In genomic region chr16:22107897-22108516, GRCm38 (mm10) we compare ENCODE assay signal across 8 mouse cellular contexts. TPM values are rescaled to one million over a fixed set of nuclear protein-coding genes. Genes with fewer than 3 reads are reported as not detected.
A peak's percentile ranks its signal among the peaks of the same experiment; 100 is the strongest.
DNase-seq lines count a peak whose midpoint lies in the region; ATAC-seq and TF ChIP-seq lines count a peak whose summit lies in the region.

No protein-coding gene starts in this region.

- no peak overlapping the region for H3K27ac ChIP-seq in liver, embryonic 12.5 days
- no peak overlapping the region for H3K27ac ChIP-seq in liver, postnatal 0 days (ENCODE audit: low read depth)
- no peak overlapping the region for H3K27ac ChIP-seq in midbrain, embryonic 16.5 days (ENCODE audit: low read length)

- H3K4me2 ChIP-seq in liver, embryonic 12.5 days, result no peak overlapping the region
- H3K4me2 ChIP-seq in liver, postnatal 0 days (ENCODE audit: low read depth, low read length), result no peak overlapping the region
- no peak overlapping the region for H3K4me2 ChIP-seq in midbrain, embryonic 16.5 days (ENCODE audit: low read length)

- no peaks in the 10 kb centered on the region for H3K27me3 ChIP-seq in liver, embryonic 12.5 days (replicated peaks)
- no peaks in the 10 kb centered on the region for H3K27me3 ChIP-seq in liver, postnatal 0 days (ENCODE audit: insufficient read depth, low read length)
- no peaks in the 10 kb centered on the region for H3K27me3 ChIP-seq in midbrain, embryonic 16.5 days (ENCODE audit: control insufficient read depth, insufficient read depth, low read depth, low read length)

- no peak overlapping the region for H3K9ac ChIP-seq in liver, embryonic 12.5 days
- H3K9ac ChIP-seq in liver, postnatal 0 days (replicated peaks), result no peak overlapping the region
- H3K9ac ChIP-seq in midbrain, embryonic 16.5 days (ENCODE audit: low read depth, low read length), result no peak overlapping the region

- H3K4me1 ChIP-seq in liver, embryonic 12.5 days, result peaks cover 6% of the 10 kb centered on the region; the same call in 1 of the 2 replicates
- H3K4me1 ChIP-seq in liver, postnatal 0 days (ENCODE audit: insufficient read depth), result no peaks in the 10 kb centered on the region
- peaks cover 2% of the 10 kb centered on the region for H3K4me1 ChIP-seq in midbrain, embryonic 16.5 days (ENCODE audit: control insufficient read depth, insufficient read depth, low read length)

- ATAC-seq in liver, embryonic 12.5 days, result no peak
- ATAC-seq in liver, postnatal 0 days, result peak; percentile 75
- no peak for ATAC-seq in midbrain, embryonic 16.5 days

- no peak for TF ChIP-seq EP300 in liver, postnatal 0 days (IDR thresholded peaks at IDR 0.05; ENCODE audit: low read depth)

- 38% methylated on average over 7 of the region's 7 CpGs for WGBS in liver, embryonic 12.5 days (ENCODE audit: insufficient replicate concordance)
- WGBS in liver, postnatal 0 days (ENCODE audit: insufficient replicate concordance), result 40% methylated on average over 7 of the region's 7 CpGs
- 59% methylated on average over 7 of the region's 7 CpGs for WGBS in midbrain, embryonic 16.5 days

- no peaks in the 10 kb centered on the region for H3K9me3 ChIP-seq in liver, embryonic 12.5 days (replicated peaks)
- no peaks in the 10 kb centered on the region for H3K9me3 ChIP-seq in liver, postnatal 0 days (ENCODE audit: low read length)
- no peaks in the 10 kb centered on the region for H3K9me3 ChIP-seq in midbrain, embryonic 16.5 days (replicated peaks; ENCODE audit: control insufficient read depth, low read length, poor library complexity, severe bottlenecking)

- TF ChIP-seq CTCF in liver, postnatal 0 days (IDR thresholded peaks at IDR 0.05; ENCODE audit: low read depth), result peak; percentile 41

- H3K4me3 ChIP-seq in liver, embryonic 12.5 days, result no peak overlapping the region
- no peak overlapping the region for H3K4me3 ChIP-seq in liver, postnatal 0 days (ENCODE audit: low read depth, low read length)
- H3K4me3 ChIP-seq in midbrain, embryonic 16.5 days (ENCODE audit: low read depth, low read length), result no peak overlapping the region

- peak; percentile 17 for DNase-seq in liver
- DNase-seq in adrenal gland, adult (ENCODE audit: inconsistent age in 2 of 2, low spot score in 1 of 2), result peak; percentile 93 to 97
- DNase-seq in fibroblast of lung, adult 2 months (ENCODE audit: low read depth), result peak; percentile 79
- DNase-seq in heart, postnatal 36 days, result peak; percentile 62 to 64
- peak; percentile 44 for DNase-seq in liver, postnatal 0 days
- peak; percentile 13 for DNase-seq in right cerebral cortex, postnatal 25 days

- intact Hi-C loops in heart, postnatal 36 days (cut with DNase I), result loop anchor here (2.0 to 5.0 kb wide), 3 partner anchors 15 to 271 kb away; no protein-coding TSS in a partner anchor

- H3K36me3 ChIP-seq in liver, embryonic 12.5 days, result no peaks in the 10 kb centered on the region
- H3K36me3 ChIP-seq in liver, postnatal 0 days (replicated peaks; ENCODE audit: insufficient read depth, low read length), result no peaks in the 10 kb centered on the region
- H3K36me3 ChIP-seq in midbrain, embryonic 16.5 days (ENCODE audit: control insufficient read depth, insufficient read depth, low read length), result no peaks in the 10 kb centered on the region

RNA-seq across cellular contexts. Expression of gene Igf2bp2, which starts 55.1 kb away (rescaled TPM):
- 29.2 and 30.5 TPM in 2 replicates for polyA plus RNA-seq in liver, embryonic 12.5 days (2016; fragmentation: Nextera tagmentation; extraction: Ambion mirVana)
- total RNA-seq in heart, postnatal 36 days (2021), result 10 to 100 TPM in 1 of 2 experiments, 1 to 10 TPM in 1; 4.6 to 10.1 TPM
- polyA plus RNA-seq in liver, postnatal 0 days (2015; fragmentation: Nextera tagmentation; extraction: Ambion mirVana), result 4.9 and 5.2 TPM in 2 replicates
- polyA plus RNA-seq in midbrain, embryonic 16.5 days (2015; fragmentation: Nextera tagmentation; extraction: Ambion mirVana), result 9.7 and 13.0 TPM in 2 replicates

Comparison
In these comparisons a context has a peak if more than half of its experiments do, and no peak if none do; other contexts are left out.
1. DNase-seq: peak in every context shown above with its lines; median percentile 95 in adrenal gland, adult; 79 in fibroblast of lung, adult 2 months; 63 in heart, postnatal 36 days; 44 in liver, postnatal 0 days; 17 in liver; 13 in right cerebral cortex, postnatal 25 days.